Mouse (Mus musculus): ENCODE data around the gene Plekhm2.

DNA sequence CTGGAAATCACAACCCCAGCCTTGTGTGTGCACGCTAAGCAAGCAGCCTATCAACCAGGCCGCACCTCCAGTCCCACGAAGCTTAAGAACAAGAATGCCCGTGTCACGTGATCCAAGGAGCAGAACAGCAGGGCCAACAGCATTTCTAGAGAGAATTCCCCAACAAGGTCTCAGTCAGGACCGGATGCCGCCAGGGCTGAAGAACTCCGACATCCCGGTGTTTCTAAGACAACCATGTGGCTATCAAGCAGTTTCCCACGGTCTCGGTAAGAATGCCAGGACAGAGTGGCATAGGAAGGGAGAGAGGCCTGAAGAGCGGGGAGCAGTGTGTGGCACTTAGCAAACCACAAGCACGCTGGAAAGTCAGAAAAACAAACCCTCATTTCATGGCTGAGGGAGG, 10.9 kb downstream of the Plekhm2 start:
- no peak for TF ChIP-seq CTCF (conservative IDR thresholded peaks at IDR 0.05 in 1 of 2, IDR thresholded peaks at IDR 0.05 in 1 of 2; ENCODE audit: low read depth in 2 of 2, low read length in 2 of 2)
- no peak for TF ChIP-seq ZMIZ1 (IDR thresholded peaks at IDR 0.05; ENCODE audit: low read depth, low read length)
- TF ChIP-seq RCOR1 (conservative IDR thresholded peaks at IDR 0.05; ENCODE audit: low read depth, low read length) = no peak
- no peak for TF ChIP-seq SIN3A (IDR thresholded peaks at IDR 0.05; ENCODE audit: low read length)
- no peak for TF ChIP-seq USF1 (IDR thresholded peaks at IDR 0.05; ENCODE audit: low read depth, low read length)
- TF ChIP-seq USF2 (conservative IDR thresholded peaks at IDR 0.05; ENCODE audit: low read depth, low read length) = no peak
- TF ChIP-seq E2F4 (IDR thresholded peaks at IDR 0.05; ENCODE audit: insufficient replicate concordance, low read depth, low read length) = no peak
- no peak for TF ChIP-seq BHLHE40 (IDR thresholded peaks at IDR 0.05; ENCODE audit: low read depth, low read length)
- no peak for TF ChIP-seq HCFC1 (IDR thresholded peaks at IDR 0.05; ENCODE audit: low read depth, low read length)
- no peak for TF ChIP-seq TCF12 (IDR thresholded peaks at IDR 0.05; ENCODE audit: low read depth, low read length)
